Comparison of ENCODE assay signal across 8 mouse cellular contexts in the genomic region with DNA sequence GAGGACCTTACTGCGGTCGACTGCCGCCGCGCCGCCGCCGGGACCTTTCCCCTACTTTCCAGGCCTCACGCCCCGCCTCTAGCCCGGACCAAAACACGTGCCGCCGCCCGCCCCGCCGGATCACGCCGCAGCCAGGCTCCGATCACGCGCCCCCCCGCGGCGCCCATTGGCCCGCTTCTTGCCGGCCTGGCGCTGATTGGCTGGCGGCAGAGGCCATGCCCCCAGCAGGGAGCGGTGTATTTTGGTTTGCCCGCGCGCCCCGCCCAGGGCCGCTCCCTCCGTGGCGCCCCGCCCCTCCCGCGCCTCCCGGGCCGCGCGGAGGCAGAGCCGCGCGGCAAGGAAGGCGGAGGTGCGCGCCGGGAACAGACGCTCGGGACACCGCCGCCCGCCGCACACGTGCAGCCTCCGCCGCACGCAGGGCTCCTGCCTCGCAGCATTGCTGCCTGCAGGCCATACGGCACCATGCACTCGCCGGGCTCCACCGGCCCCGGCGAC. TPM values are rescaled to one million over a fixed set of nuclear protein-coding genes. Genes with fewer than 3 reads are reported as not detected.
DNase-seq lines count a peak whose midpoint lies in the region; ATAC-seq and TF ChIP-seq lines count a peak whose summit lies in the region.

Gene Klf11 (plus strand): TSS at position 212 of the 495 bp plus-strand sequence.

- peaks cover 28% of the 10 kb centered on the region for H3K36me3 ChIP-seq in heart, embryonic 10.5 days
- peaks cover 28% of the 10 kb centered on the region for H3K36me3 ChIP-seq in kidney, embryonic 15.5 days

- no peaks in the 10 kb centered on the region for H3K9me3 ChIP-seq in heart, embryonic 10.5 days
- H3K9me3 ChIP-seq in kidney, embryonic 15.5 days (replicated peaks), result no peaks in the 10 kb centered on the region

- DNase-seq in A20 (ENCODE audit: low read depth, low spot score), result peak; percentile 97
- DNase-seq in heart, embryonic 10.5 days (ENCODE audit: low spot score), result peak; percentile 99
- DNase-seq in liver, result peak; percentile 99
- peak; percentile 98 to 99 for DNase-seq in spleen, postnatal 4 days (ENCODE audit: low spot score in 2 of 2)

- WGBS in heart, embryonic 10.5 days, result under 1% methylated on average over 67 of the region's 68 CpGs
- under 1% methylated on average over 66 of the region's 68 CpGs for WGBS in kidney, embryonic 15.5 days

- H3K27me3 ChIP-seq in heart, embryonic 10.5 days (ENCODE audit: insufficient read depth, poor library complexity, severe bottlenecking), result no peaks in the 10 kb centered on the region
- no peaks in the 10 kb centered on the region for H3K27me3 ChIP-seq in kidney, embryonic 15.5 days

- no peak for TF ChIP-seq CTCF in bone marrow macrophage, adult 2 months (IDR thresholded peaks at IDR 0.05; ENCODE audit: low read depth, low read length)
- TF ChIP-seq CTCF in embryonic fibroblast, embryonic 13.5 days (IDR thresholded peaks at IDR 0.05; ENCODE audit: borderline replicate concordance, insufficient read depth, low read length), result no peak

- no peak for TF ChIP-seq POLR2A in bone marrow macrophage, adult 2 months (IDR thresholded peaks at IDR 0.05; ENCODE audit: borderline replicate concordance, low read depth, low read length)
- TF ChIP-seq POLR2A in embryonic fibroblast, embryonic 13.5 days (IDR thresholded peaks at IDR 0.05; ENCODE audit: low read depth, low read length), result peak; percentile 53; the same call in 1 of the 2 replicates

- peak within 1 kb of the TSS; percentile 75 for H3K9ac ChIP-seq in kidney, embryonic 15.5 days

- H3K4me3 ChIP-seq in bone marrow macrophage, adult 2 months (ENCODE audit: insufficient read depth, low read length), result peak within 1 kb of the TSS; percentile 97
- H3K4me3 ChIP-seq in embryonic fibroblast, embryonic 13.5 days (ENCODE audit: insufficient read depth, low read length), result peak within 1 kb of the TSS; percentile 71
- peak within 1 kb of the TSS; percentile 89 for H3K4me3 ChIP-seq in heart, embryonic 10.5 days
- peak within 1 kb of the TSS; percentile 84 for H3K4me3 ChIP-seq in kidney, embryonic 15.5 days (replicated peaks)

- peak within 1 kb of the TSS; percentile 49 for H3K27ac ChIP-seq in bone marrow macrophage, adult 2 months (ENCODE audit: insufficient read depth, low read depth, low read length)
- no peak within 1 kb of the TSS for H3K27ac ChIP-seq in embryonic fibroblast, embryonic 13.5 days (ENCODE audit: insufficient read depth, low read length)
- peak within 1 kb of the TSS; percentile 99 for H3K27ac ChIP-seq in heart, embryonic 10.5 days
- peak within 1 kb of the TSS; percentile 90 for H3K27ac ChIP-seq in kidney, embryonic 15.5 days

- peaks cover 16% of the 10 kb centered on the region for H3K4me1 ChIP-seq in bone marrow macrophage, adult 2 months (ENCODE audit: control insufficient read depth, insufficient read depth, low read length)
- 0 out of 2 replicates have a peak, but pooled peaks cover 2% of the 10 kb centered on the region for H3K4me1 ChIP-seq in embryonic fibroblast, embryonic 13.5 days (ENCODE audit: control insufficient read depth, insufficient read depth, low read length)
- peaks cover 30% of the 10 kb centered on the region for H3K4me1 ChIP-seq in heart, embryonic 10.5 days
- peaks cover 41% of the 10 kb centered on the region for H3K4me1 ChIP-seq in kidney, embryonic 15.5 days

- peak; percentile 95 for ATAC-seq in kidney, embryonic 15.5 days (replicated peaks; ENCODE audit: low FRiP score)
- ATAC-seq in monocyte, adult 5-6 weeks (replicated peaks; ENCODE audit: insufficient number of reproducible peaks, low FRiP score, low TSS enrichment, poor library complexity, severe bottlenecking), result peak; percentile 66

- H3K4me2 ChIP-seq in kidney, embryonic 15.5 days, result peak within 1 kb of the TSS; percentile 60

RNA-seq across cellular contexts. Expression of gene Klf11, which starts in this region (rescaled TPM):
- polyA plus RNA-seq in bone marrow macrophage, adult 2 months (2012; ENCODE audit: insufficient read depth, insufficient read length, missing spikeins), result 5.5 and 6.7 TPM in 2 replicates
- polyA plus RNA-seq in embryonic fibroblast, embryonic 13.5 days (2011; ENCODE audit: insufficient read length, low read depth, missing spikeins), result 3.2 and 5.9 TPM in 2 replicates
- 12.0 and 16.2 TPM in 2 replicates for polyA plus RNA-seq in heart, embryonic 10.5 days (2016; fragmentation: Nextera tagmentation; extraction: Ambion mirVana)
- polyA plus RNA-seq in kidney, embryonic 15.5 days (2015; fragmentation: Nextera tagmentation; extraction: Ambion mirVana), result 12.4 and 13.2 TPM in 2 replicates
- total RNA-seq in monocyte, adult 5-6 weeks (2017), result 27.5 to 35.9 TPM (median 31.5 TPM) in 3 replicates
